Mouse (Mus musculus): ENCODE measurements around the gene Pinlyp. TPM values are rescaled to one million over a fixed set of nuclear protein-coding genes. Genes with fewer than 3 reads are reported as not detected.

Pinlyp gene
- polyA plus RNA-seq, 1 experiment = 0.10 TPM

Other genes with a start within 250 kb of the Pinlyp start
- gene Zfp61, start 244.9 kb downstream of the Pinlyp start, polyA plus RNA-seq (2012; rRNA removed) = 16.1 and 18.1 TPM in 2 replicates
- gene Zfp94, start 229.5 kb downstream of the Pinlyp start, polyA plus RNA-seq (2012; rRNA removed) = 10.5 and 11.0 TPM in 2 replicates
- gene Tescl, start 212.2 kb downstream of the Pinlyp start, polyA plus RNA-seq (2012; rRNA removed) = 0.19 TPM in 2 replicates
- gene Lypd5, start 196.9 kb downstream of the Pinlyp start, polyA plus RNA-seq (2012; rRNA removed) = not detected in 2 replicates
- gene Kcnn4, start 175.9 kb downstream of the Pinlyp start, polyA plus RNA-seq (2012; rRNA removed) = 47.4 and 50.6 TPM in 2 replicates
- gene Smg9, start 146.5 kb downstream of the Pinlyp start, polyA plus RNA-seq (2012; rRNA removed) = 37.6 and 37.7 TPM in 2 replicates
- gene Irgc1, start 93.8 kb downstream of the Pinlyp start, polyA plus RNA-seq (2012; rRNA removed) = 0.03 TPM in 1 of 2 replicates, not detected in the other
- 18.8 and 28.9 TPM in 2 replicates for gene Plaur, start 83.6 kb downstream of the Pinlyp start, polyA plus RNA-seq (2012; rRNA removed)
- gene Cadm4, start 64.1 kb downstream of the Pinlyp start, polyA plus RNA-seq (2012; rRNA removed) = 10.0 and 19.2 TPM in 2 replicates
- gene Zfp428, start 39.1 kb downstream of the Pinlyp start, polyA plus RNA-seq (2012; rRNA removed) = 10.0 and 10.7 TPM in 2 replicates
- not detected in 2 replicates for gene AC161166.1, start 33.7 kb downstream of the Pinlyp start, polyA plus RNA-seq (2012; rRNA removed)
- gene Irgq, start 15.4 kb downstream of the Pinlyp start, polyA plus RNA-seq (2012; rRNA removed) = 10.8 and 12.4 TPM in 2 replicates
- gene Xrcc1, start 171 bp upstream of the Pinlyp start, polyA plus RNA-seq (2012; rRNA removed) = 32.5 and 33.5 TPM in 2 replicates
- gene Ethe1, start 41.4 kb upstream of the Pinlyp start, polyA plus RNA-seq (2012; rRNA removed) = 59.0 and 67.0 TPM in 2 replicates
- gene Zfp575, start 41.5 kb upstream of the Pinlyp start, polyA plus RNA-seq (2012; rRNA removed) = 0.44 and 0.83 TPM in 2 replicates
- 6.8 and 7.9 TPM in 2 replicates for gene Phldb3, start 64.6 kb upstream of the Pinlyp start, polyA plus RNA-seq (2012; rRNA removed)
- gene Lypd3, start 90.4 kb upstream of the Pinlyp start, polyA plus RNA-seq (2012; rRNA removed) = 47.0 and 53.2 TPM in 2 replicates
- gene Tex101, start 130.6 kb upstream of the Pinlyp start, polyA plus RNA-seq (2012; rRNA removed) = not detected in 2 replicates
- not detected in 2 replicates for gene BC049730, start 163.1 kb upstream of the Pinlyp start, polyA plus RNA-seq (2012; rRNA removed)
- not detected in 2 replicates for gene Gm4763, start 180.8 kb upstream of the Pinlyp start, polyA plus RNA-seq (2012; rRNA removed)
- gene Cd177, start 214.2 kb upstream of the Pinlyp start, polyA plus RNA-seq (2012; rRNA removed) = 0.04 and 0.07 TPM in 2 replicates
- gene Ceacam10, start 231.1 kb upstream of the Pinlyp start, polyA plus RNA-seq (2012; rRNA removed) = not detected in 2 replicates

Data from urinary bladder, adult 2 months (tissue).